Mouse (Mus musculus) myocyte (in vitro differentiated cells): ENCODE measurements at regions not wholly inside any gene's neighbourhood (a gene's known extent, or its start where the extent isn't known, plus 50 kb on each side); places are given as distances from the start of the nearest gene placed in this dataset.
A peak's percentile ranks its signal among the peaks of the same experiment; 100 is the strongest.

Experiments used
- H3K27me3 ChIP-seq: one replicate; pipeline ENCODE4 v1.6.1; 2011; ENCODE audit not compliant: control insufficient read depth, insufficient read depth, insufficient read length
- H3K36me3 ChIP-seq: one replicate; pipeline ENCODE4 v1.6.1; 2011; ENCODE audit not compliant: control insufficient read depth, insufficient read depth
- H3K4me2 ChIP-seq: one replicate; pipeline ENCODE4 v1.6.1; 2011; ENCODE audit warnings: low read depth, control low read depth
- H3K4me3 ChIP-seq: one replicate; pipeline ENCODE4 v1.5.1; 2011; ENCODE audit warnings: mild to moderate bottlenecking, control low read depth, moderate library complexity
- H3K79me2 ChIP-seq: one replicate; pipeline ENCODE4 v1.6.1; 2011; ENCODE audit not compliant: control insufficient read depth, insufficient read depth
- H3ac ChIP-seq: one replicate; pipeline ENCODE4 v1.6.1; 2011; ENCODE audit not compliant: control insufficient read depth, insufficient read length
- CEBPB ChIP-seq: IDR thresholded peaks from 2 replicates; pipeline ENCODE4 v1.6.1; 2011; ENCODE audit warnings: mild to moderate bottlenecking, moderate library complexity; ENCODE audit not compliant: poor library complexity, insufficient read depth, severe bottlenecking
- E2F4 ChIP-seq: IDR thresholded peaks from one replicate; pipeline ENCODE4 v1.6.1; 2011; ENCODE audit warnings: mild to moderate bottlenecking, control low read depth, moderate library complexity; ENCODE audit not compliant: insufficient read depth
- MAX ChIP-seq: IDR thresholded peaks from one replicate; pipeline ENCODE4 v1.6.1; 2011; ENCODE audit warnings: low read depth, mild to moderate bottlenecking, control low read depth
- MYOD1 ChIP-seq, 3 experiments: IDR thresholded peaks; one replicate each; pipeline ENCODE4 v1.6.1; 2011; ENCODE audit warnings: control low read depth in 2 of 3, low read depth in 2 of 3, mild to moderate bottlenecking in 2 of 3, moderate library complexity in 1 of 3; ENCODE audit not compliant: insufficient read length in 2 of 3, control insufficient read depth in 1 of 3
- MYOG ChIP-seq, 3 experiments: IDR thresholded peaks; one replicate each; pipeline ENCODE4 v1.6.1; 2011; ENCODE audit warnings: control low read depth in 2 of 3, low read depth in 2 of 3, mild to moderate bottlenecking in 2 of 3; ENCODE audit not compliant: insufficient read length in 2 of 3, control insufficient read depth in 1 of 3, insufficient read depth in 1 of 3
- POLR2A ChIP-seq: IDR thresholded peaks from one replicate; pipeline ENCODE4 v1.6.1; 2011; ENCODE audit warnings: low read depth, mild to moderate bottlenecking, control low read depth, moderate library complexity; ENCODE audit not compliant: insufficient read length
- POLR2AphosphoS2 ChIP-seq: IDR thresholded peaks from one replicate; pipeline ENCODE4 v1.6.1; 2011; ENCODE audit warnings: low read depth, control low read depth; ENCODE audit not compliant: insufficient read length
- REST ChIP-seq: IDR thresholded peaks from one replicate; pipeline ENCODE4 v1.6.1; 2011; ENCODE audit warnings: mild to moderate bottlenecking, control low read depth, moderate library complexity; ENCODE audit not compliant: insufficient read depth, insufficient read length
- SRF ChIP-seq: IDR thresholded peaks from one replicate; pipeline ENCODE4 v1.6.1; 2011; ENCODE audit warnings: low read depth; ENCODE audit not compliant: control insufficient read depth, insufficient read length
- TCF12 ChIP-seq: IDR thresholded peaks from one replicate; pipeline ENCODE4 v1.6.1; 2011; ENCODE audit warnings: mild to moderate bottlenecking, control low read depth; ENCODE audit not compliant: poor library complexity, insufficient read depth, severe bottlenecking
- TCF3 ChIP-seq: IDR thresholded peaks from one replicate; pipeline ENCODE4 v1.6.1; 2011; ENCODE audit warnings: low read depth, control low read depth; ENCODE audit not compliant: insufficient read length
- USF1 ChIP-seq: IDR thresholded peaks from one replicate; pipeline ENCODE4 v1.6.1; 2011; ENCODE audit warnings: low read depth, mild to moderate bottlenecking, control low read depth, moderate library complexity

DNA sequence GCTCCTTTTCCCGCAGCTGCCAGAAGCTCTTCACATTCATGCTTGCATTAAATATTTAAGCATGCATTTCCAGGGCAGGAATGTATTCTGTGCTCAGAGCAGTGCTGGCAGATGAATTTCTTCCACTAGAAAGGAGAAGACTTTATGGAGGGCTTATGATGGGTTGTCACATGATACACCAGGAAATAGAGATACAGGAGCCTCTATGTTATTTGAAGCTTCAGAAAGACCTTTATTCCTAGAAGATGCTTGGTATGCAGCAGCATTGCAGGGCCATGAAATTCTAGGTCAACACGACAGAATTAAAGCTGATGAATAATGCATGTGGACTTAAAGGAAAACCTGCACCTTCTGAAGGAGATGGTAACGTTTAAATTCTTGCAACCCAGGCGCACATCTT is 212.1 kb downstream of the Adgrg6 start:
- TF ChIP-seq TCF12 (no peak), SRF (no peak), MAX (no peak), TCF3 (no peak)
- Histone ChIP-seq H3ac (no peak overlapping the region), H3K4me2 (no peak overlapping the region), H3K27me3 (no peaks in the 10 kb centered on the region), H3K79me2 (no peaks in the 10 kb centered on the region), H3K4me3 (no peak overlapping the region), H3K36me3 (no peaks in the 10 kb centered on the region)

DNA sequence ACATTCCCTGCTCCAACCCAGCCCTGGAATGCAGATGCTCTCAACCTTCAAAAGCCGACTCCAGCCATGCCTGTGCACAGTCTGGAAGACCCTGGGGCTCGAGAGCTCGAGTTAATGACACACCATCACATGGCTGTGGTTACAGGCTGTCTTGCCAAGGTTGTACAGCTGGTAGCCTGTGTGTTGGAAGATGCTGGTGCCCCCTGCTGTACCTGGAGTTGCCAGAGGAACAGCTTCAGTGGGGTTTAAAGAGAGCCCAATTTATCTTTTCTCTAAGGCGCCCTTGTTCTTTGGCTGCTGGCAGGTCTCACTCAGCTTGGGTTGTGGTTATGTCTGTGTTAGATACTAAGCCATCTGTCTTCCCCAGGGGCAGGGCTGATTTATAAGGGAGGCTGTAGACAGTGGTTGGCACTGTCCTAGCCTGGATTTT is 212.8 kb downstream of the Adgrg6 start:
- H3ac ChIP-seq = no peak overlapping the region
- peaks cover 5% of the 10 kb centered on the region for H3K27me3 ChIP-seq

DNA sequence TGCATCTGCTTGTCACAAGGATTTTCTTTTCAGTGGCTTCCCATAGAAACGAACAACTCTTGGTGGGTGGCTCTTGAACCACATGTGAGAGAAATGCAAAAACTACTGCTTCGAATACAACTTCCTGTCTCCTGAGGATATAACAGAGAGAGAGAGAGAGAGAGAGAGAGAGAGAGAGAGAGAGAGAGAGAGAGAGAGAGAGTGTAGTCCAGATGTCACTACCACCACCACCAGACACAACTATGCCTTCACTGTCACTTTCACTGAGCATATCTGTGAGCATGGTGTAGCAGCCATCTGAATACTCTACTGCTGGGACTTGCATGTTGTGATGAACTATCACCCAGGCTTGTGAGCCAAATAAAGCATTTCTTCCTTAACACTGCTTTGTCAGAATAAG is 216.6 kb downstream of the Adgrg6 start:
- TF ChIP-seq MAX (no peak), SRF (no peak), MYOG (IDR thresholded peaks at IDR 0.05; ENCODE audit: control insufficient read depth in 1 of 3, insufficient read depth in 1 of 3, insufficient read length in 2 of 3, low read depth in 2 of 3) (no peak), POLR2AphosphoS2 (no peak)
- no peak overlapping the region for H3ac ChIP-seq
- H3K4me2 ChIP-seq = no peak overlapping the region
- no peak overlapping the region for H3K4me3 ChIP-seq
- H3K79me2 ChIP-seq = no peaks in the 10 kb centered on the region
- peaks cover 7% of the 10 kb centered on the region for H3K27me3 ChIP-seq
- H3K36me3 ChIP-seq = no peaks in the 10 kb centered on the region

More for the DNA sequence above, 212.8 kb downstream of the Adgrg6 start:
- peak; percentile 19 for TF ChIP-seq USF1
- no peak for TF ChIP-seq CEBPB
- no peak for TF ChIP-seq TCF3
- TF ChIP-seq MYOG (IDR thresholded peaks at IDR 0.05; ENCODE audit: control insufficient read depth in 1 of 3, insufficient read depth in 1 of 3, insufficient read length in 2 of 3, low read depth in 2 of 3) = peak in 1 of 3 experiments; percentile 14
- no peak for TF ChIP-seq TCF12
- TF ChIP-seq MYOD1 (IDR thresholded peaks at IDR 0.05; ENCODE audit: control insufficient read depth in 1 of 3, insufficient read length in 2 of 3, low read depth in 2 of 3) = no peak
- TF ChIP-seq POLR2A = no peak
- no peak for TF ChIP-seq SRF
- no peak for TF ChIP-seq POLR2AphosphoS2
- no peak for TF ChIP-seq MAX
- no peak overlapping the region for H3K4me2 ChIP-seq
- no peaks in the 10 kb centered on the region for H3K36me3 ChIP-seq
- H3K79me2 ChIP-seq = no peaks in the 10 kb centered on the region
- H3K4me3 ChIP-seq = no peak overlapping the region

DNA sequence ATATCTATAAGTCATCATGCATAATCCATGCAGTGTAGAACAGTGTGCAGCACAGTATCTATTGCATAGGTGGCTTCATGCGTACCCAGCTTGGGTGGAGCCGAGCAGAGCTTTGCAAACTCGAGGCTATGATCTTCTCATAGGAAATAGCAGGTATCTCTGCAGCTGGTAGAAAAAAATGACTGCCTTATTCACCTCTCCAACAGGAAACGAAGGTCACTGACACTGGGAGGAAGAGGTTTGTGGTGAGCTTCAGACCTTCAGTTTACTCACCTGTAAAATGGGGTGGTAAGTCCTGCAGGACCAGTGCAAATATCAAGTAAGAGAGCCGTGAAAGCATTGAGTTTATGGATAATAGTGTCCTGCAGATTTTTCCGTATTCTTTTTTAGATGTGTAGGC is 219.2 kb downstream of the Adgrg6 start:
- no peak for TF ChIP-seq POLR2A
- no peak for TF ChIP-seq E2F4
- no peak for TF ChIP-seq REST
- no peak for TF ChIP-seq POLR2AphosphoS2
- TF ChIP-seq TCF3 = no peak
- TF ChIP-seq TCF12 = no peak
- no peak for TF ChIP-seq SRF
- no peak for TF ChIP-seq CEBPB
- TF ChIP-seq MAX = no peak
- no peak for TF ChIP-seq USF1
- no peak for TF ChIP-seq MYOG (IDR thresholded peaks at IDR 0.05; ENCODE audit: control insufficient read depth in 1 of 3, insufficient read depth in 1 of 3, insufficient read length in 2 of 3, low read depth in 2 of 3)
- no peak for TF ChIP-seq MYOD1 (IDR thresholded peaks at IDR 0.05; ENCODE audit: control insufficient read depth in 1 of 3, insufficient read length in 2 of 3, low read depth in 2 of 3)
- H3K4me2 ChIP-seq = no peak overlapping the region

DNA sequence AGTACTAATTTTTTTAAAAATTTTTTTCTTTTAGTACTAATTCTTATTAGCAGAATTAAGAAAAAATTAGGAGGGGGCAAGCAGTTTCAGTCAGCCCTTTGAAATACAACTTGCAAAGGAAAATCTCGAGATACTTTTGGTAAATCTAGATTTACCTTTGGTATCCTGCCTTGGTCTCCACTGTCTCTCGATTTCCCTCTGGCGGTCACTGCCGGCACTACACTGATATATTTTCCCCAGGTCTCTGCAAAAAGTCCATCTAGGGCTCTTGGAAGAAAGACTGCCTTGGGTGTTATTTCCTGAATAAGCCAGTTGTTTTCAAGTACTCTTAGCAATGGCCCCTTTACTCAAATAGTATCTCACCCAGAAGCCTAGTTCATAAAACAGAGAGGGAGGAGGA is 224.0 kb downstream of the Adgrg6 start:
- no peaks in the 10 kb centered on the region for H3K36me3 ChIP-seq
- H3K79me2 ChIP-seq = no peaks in the 10 kb centered on the region
- TF ChIP-seq USF1 (no peak), TCF12 (no peak), MYOD1 (IDR thresholded peaks at IDR 0.05; ENCODE audit: control insufficient read depth in 1 of 3, insufficient read length in 2 of 3, low read depth in 2 of 3) (no peak), SRF (no peak), MAX (no peak), MYOG (IDR thresholded peaks at IDR 0.05; ENCODE audit: control insufficient read depth in 1 of 3, insufficient read depth in 1 of 3, insufficient read length in 2 of 3, low read depth in 2 of 3) (no peak), CEBPB (no peak), POLR2AphosphoS2 (no peak), POLR2A (no peak), REST (no peak), E2F4 (no peak), TCF3 (no peak)

More for the DNA sequence above, 219.2 kb downstream of the Adgrg6 start:
- Histone ChIP-seq H3K4me3 (no peak overlapping the region), H3ac (no peak overlapping the region), H3K79me2 (no peaks in the 10 kb centered on the region), H3K36me3 (no peaks in the 10 kb centered on the region), H3K27me3 (peaks cover 7% of the 10 kb centered on the region)

More for the DNA sequence above, 224.0 kb downstream of the Adgrg6 start:
- Histone ChIP-seq H3ac (no peak overlapping the region), H3K4me2 (no peak overlapping the region), H3K4me3 (no peak overlapping the region), H3K27me3 (no peaks in the 10 kb centered on the region)
